Mouse (Mus musculus) cerebellum, adult 18-20 months (tissue): ENCODE measurements at regions not wholly inside any gene's neighbourhood (a gene's known extent, or its start where the extent isn't known, plus 50 kb on each side); places are given as distances from the start of the nearest gene placed in this dataset.
A peak's percentile ranks its signal among the peaks of the same experiment; 100 is the strongest.
"Not testable (repeated sequence)": the region's sequence is repeated elsewhere in the genome, so short reads cannot be mapped to it uniquely, and the experiment has no call there.

Experiments used
- DNase-seq, 2 experiments: peaks; one replicate each; pipeline ENCODE4 v3.0.0; 2021

DNA sequence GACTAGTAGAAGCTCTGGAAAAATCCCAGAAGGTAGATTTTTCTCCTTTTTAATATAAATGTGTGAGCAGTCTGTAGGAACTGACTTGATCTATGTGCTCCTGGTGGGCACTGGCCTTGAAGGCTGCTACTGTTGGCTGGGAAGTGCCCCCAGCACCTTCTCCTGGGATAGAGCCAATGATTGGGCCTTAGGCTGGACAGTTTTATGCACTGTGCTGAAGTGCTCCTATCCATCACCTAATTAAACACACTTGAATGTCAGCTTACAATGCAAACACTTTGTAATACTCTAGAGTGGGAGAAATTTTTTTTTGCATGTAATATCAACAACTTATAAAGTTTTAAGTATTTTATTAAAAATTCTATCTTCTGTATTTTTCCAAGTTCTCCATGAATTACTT lies 266.5 kb downstream of the Lyplal1 start:
- DNase-seq: no peak

DNA sequence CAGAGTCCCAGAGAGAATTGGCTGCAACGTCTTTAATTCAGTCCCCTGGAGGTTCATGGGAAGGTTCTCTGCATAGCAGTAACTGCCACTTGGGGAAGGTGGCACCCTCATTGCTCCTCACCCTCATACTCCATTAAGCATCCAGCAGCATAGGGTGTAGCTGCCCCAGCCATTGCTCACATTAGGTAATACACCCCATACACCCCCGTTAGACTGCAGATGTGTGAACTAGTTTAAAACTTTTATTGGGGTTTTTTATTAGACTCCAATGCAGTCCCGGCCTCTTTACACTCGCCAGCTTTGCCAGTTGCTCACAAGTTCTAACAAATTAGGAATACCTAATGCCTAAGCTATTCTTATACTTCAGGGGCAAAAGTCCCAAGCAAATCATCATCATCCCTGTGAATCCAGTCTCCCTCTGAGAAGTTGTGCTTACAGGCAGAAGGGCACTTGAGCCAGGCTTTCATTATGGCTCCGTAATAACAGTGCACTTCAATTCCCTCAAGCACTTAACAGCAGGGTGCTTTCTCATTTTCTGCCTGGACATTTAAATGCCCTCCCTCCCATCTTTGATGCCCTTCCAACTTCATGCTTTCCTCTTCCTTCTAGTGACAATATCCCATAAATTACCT lies 265.7 kb downstream of the Lyplal1 start:
- DNase-seq: no peak

DNA sequence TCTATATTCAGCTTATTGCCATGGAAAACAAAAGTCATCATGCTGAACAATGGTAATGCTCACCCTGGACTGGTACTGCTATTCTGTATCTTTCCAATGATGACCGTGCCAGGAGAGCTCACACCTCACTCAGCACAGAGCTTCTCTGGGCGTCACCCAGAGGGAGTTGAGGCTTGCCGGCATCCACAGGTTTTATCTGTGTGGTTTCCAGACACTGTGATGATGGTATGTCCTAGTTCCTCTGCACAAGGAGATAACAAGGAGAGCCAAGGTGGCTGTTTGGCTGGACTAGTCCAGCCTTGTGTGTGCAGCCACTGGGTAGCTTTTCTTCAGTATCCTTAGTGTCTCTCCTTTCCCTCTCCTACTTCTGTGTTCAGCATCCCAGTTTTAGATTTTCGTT lies 255.4 kb downstream of the Lyplal1 start:
- DNase-seq: no peak

DNA sequence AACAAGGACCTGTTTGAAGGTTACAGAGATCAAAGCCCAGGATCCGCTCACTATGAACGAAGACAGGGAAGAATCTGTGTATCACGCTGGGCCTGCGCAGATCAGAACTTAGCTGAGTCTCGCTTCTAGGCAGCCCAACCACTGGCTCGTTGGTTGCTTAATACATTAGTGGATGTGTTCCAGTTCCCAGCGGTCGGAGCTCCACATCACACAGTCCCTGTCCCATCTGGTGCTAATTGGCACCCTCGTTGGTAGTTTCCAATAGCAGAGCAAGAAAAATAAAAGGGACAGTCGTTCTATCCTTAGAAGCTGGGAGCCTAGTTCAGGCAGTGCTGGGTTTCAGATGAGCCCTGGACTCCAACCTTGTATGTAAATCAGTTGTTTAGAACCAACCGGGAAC lies 251.2 kb downstream of the Lyplal1 start:
- no peak for DNase-seq

DNA sequence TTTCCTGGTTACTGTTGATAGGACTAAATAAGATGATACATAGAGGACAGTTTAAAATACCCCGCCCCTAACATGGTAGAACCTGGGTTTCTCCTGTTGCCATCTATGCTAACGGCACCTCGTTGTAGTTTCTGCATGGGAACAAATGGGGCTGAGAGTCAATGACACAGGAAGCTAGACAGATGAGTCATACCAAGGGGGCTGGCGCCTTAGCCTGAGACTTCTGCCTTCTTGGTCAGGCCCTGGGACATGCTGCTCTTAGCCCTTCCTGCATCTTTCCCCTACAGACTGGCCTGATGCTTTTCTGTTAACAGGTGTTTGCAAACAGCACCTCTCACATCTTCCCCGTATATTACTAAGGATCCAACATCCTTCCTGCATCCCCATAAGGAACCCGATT lies 250.5 kb downstream of the Lyplal1 start:
- no peak for DNase-seq

DNA sequence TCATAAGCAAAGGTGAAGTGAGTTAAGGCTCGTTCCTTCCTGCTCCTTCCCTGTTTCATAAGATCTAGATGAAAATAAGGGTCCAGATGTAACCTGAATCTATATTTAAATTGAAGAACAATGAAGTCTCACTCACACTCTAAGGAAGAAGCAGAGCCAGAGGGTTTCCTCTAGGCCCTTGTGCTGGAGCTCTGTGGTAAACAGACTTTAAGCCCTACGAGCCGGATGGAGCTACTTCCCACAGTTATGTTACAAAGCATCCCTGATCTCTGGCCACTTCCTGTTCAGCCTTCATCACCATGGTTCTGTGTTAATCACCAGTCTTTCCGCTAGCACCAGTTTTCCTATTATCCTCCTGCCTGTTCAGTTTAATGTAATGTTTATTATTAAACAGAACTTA lies 250.1 kb downstream of the Lyplal1 start:
- no peak for DNase-seq

DNA sequence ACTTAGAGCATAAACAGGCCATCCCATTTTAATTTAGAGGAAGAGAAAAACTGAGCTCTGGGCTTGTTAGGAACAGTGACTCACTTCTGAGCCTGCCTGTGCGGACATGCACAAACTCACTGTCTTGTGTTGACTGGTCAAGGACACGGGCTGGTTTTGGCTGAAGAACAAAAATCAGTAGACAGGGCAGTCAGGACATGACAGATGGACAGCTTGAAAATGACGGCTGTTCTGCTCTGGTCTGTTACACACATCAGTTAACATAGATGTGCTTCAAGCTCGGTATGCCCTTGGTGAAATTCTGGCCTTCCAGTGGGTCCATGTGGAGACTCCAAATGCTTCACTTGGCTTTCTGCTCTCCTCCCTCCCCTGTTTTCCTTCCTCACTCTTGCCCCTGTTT lies 248.4 kb downstream of the Lyplal1 start:
- peak; percentile 3 to 18 for DNase-seq

DNA sequence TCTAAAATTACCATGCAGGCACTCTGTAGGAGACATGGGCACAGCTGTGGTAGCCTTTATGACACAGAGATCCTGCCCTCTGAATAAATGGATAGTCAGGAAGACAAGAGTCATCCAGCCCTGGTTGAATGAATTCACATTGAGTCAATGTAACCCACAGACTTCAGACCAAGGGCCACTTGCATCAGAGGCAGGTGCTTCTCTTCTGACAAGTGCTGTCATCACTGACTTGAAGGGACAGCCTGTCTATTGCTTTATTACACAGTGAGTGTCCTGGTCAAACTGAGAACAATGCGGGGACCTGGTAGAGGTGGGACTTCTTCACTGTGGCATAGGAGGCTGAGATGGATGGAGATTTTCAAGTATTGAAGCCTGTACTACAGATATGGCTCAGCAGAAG lies 230.1 kb downstream of the Lyplal1 start:
- DNase-seq: no peak

DNA sequence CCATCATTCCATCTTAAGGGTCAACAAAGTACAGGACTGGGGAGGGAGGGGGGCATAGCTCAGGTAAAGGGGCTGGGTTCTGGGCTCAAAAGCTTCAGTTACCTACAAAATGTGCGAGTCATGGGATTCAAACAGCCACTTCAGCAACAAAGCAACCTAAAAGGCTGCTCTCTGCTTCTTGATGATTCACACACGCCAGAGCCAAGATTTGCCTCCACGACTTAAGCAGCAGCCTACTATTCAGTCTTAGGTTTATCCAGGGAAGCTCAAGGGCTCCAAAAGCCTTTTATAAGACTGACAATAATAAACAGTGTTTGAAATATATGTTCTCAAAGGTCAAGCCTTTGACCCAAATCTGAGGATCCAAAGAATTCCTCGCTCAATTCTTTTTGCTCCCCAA lies 225.3 kb downstream of the Lyplal1 start:
- DNase-seq: no peak

DNA sequence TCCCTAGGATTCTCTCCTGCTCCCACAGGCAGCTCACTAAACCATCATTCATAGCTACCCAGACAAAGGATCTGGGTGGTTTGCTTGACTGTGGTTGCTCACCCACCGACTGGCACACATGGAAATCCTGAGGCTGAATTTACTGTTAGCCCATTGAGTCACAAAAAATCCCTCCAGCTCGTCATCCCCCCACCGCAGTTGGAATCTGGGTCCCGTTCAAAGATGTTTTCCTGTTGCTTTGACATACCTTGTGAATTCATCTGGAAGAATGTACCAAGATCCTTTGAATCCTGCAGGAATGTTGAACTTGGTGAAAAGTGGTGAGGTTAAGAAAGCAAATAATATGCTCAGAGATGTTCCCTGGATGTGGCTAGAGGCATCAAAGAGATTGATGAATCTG lies 223.7 kb downstream of the Lyplal1 start:
- DNase-seq: no peak

DNA sequence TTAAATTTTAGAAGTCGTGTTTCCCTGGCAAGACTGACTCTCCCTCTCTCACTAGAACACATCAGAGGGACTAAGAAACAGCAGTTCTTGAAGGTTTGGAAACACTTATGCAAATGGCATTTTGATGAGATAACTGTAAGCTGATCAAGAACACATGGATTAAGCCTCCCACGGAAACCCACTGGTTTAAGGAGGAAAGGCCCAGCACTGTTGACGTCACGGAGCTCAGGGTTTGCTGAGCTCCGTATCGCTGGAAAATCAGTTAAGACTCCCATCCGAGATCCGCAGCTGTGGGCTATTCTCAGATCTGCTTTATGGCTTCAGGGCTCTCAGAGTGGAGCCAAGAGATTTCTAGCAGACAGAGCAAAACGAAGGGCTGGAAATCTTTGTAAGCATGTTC lies 218.6 kb downstream of the Lyplal1 start:
- no peak for DNase-seq

DNA sequence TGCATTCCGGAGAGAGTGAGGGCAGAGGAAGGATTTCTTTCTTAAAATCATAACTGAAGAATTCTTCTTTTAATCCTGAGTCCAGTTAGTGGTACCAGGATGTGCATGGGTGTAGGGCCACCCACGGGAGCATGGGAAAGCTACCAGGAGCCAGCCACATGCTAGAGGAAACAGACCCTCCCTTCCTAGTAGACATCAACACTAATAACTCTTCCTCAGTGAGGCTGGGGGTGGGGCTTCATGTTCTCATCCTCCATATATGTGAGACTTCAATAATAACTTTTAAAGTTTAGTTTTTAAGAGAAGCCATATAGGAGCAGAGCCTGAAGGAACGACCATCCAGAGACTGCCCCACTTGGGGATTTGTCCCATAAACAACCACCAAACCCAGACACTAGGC lies 216.8 kb downstream of the Lyplal1 start:
- DNase-seq: no peak

DNA sequence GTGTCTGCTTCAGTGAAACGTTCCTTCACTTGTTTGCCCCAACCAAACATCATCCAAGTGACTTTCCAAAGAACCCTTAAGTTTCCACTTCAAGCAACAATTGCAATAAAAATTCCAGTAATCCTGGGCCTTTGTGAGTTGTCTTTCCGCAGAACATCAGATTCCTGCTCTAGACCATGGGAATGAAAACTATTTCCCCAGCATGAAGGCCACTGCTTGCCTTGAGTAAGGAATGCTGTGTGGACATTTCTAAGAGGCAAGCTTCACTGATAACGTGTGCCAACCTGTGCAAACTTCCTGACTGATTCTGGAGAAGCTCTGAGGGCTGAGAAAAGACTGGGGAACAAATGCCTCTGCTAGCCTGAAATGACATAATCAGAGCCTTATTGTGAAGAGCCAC lies 214.7 kb downstream of the Lyplal1 start:
- no peak for DNase-seq

DNA sequence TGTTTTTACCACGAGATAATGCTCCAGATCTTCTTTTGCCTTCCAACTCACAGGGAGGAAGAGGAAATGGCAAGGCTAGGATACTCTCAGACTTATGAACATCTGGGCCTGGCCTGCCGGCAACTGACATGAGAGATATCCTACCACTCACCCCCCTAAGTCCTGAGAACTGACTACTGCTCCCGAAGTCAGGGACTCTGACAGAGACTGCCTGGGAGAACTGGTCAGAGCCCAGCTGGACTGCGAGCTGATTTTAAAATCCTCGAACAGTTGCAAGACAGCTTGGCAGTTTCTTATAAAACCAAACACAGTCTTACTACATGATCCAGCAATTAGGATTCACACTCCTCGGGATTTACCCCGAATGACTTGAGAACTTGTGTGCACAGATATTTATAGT lies 211.4 kb downstream of the Lyplal1 start:
- no peak for DNase-seq

DNA sequence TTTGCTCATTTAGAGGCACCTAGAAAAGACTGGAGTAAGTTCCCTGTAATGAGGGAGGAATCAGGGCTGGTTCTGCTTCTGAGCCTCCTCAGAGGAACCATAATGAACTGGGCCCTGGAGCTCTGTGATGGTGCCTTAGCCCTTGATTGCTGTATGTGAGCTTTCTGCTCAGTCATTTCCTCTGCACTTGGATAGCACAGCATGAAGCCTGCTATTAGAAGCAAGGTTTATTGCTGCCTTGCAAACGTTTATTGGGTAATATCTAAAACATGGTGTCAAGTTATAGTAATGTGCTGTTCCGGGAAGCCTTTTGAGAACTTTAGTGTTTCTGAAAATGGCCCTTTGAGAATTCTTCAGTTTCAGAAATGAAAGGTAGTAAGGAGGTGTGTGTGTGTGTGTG lies 201.5 kb downstream of the Lyplal1 start:
- no peak for DNase-seq

DNA sequence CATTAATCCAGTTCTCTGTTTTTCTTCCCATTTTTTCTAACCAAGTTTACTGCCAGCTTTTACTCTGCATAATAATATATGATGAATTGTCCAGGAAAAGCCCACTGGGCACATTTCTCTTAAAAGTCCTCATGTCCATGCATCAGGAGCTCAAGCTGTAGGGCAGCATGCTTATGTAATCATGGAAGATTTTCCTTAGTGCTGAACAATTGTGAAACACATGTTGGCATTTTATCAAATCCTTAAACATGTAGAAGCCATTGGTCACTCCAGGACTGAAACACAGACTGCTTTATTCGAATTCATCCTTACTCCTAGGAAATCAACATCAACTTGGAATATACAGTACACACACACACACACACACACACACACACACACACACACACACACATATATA lies 198.4 kb downstream of the Lyplal1 start:
- DNase-seq: no peak

DNA sequence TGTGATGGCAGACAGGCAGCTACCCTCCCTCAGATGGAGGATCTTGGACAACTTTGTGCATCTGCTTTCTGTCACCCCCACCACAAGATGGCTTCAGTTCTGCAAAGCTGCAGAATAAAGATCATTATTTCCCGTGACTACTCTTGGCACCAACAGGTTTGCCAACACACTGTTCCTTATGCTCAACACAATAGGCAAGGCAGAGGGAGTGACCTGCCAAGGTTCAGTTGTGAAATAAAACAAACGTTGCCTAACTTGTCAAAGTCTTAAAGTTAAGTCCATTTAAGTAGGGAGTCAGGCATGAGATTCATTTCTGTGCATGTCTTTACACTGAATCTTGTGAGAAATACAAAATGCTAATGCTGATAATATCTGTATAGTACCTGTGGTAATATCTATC lies 193.4 kb downstream of the Lyplal1 start:
- DNase-seq: no peak

DNA sequence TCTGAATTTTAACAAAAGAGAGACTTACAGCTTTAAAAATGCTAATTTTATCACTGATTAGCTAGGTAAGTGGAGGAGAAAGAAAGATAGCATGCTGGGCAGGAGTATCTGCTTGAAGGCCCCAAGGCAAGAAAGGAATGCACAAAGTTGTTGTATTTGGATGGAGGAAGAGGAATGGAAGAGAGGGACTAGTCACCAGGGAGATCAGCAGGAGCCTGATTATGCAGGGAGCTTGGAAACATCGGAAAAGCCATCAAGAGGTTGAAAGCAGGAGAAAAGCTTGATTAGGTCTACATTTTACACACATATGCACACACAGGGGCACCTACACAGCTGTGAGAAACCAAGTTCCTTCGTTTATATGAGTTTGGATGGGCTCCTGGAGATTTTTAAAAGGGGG lies 188.1 kb downstream of the Lyplal1 start:
- no peak for DNase-seq

DNA sequence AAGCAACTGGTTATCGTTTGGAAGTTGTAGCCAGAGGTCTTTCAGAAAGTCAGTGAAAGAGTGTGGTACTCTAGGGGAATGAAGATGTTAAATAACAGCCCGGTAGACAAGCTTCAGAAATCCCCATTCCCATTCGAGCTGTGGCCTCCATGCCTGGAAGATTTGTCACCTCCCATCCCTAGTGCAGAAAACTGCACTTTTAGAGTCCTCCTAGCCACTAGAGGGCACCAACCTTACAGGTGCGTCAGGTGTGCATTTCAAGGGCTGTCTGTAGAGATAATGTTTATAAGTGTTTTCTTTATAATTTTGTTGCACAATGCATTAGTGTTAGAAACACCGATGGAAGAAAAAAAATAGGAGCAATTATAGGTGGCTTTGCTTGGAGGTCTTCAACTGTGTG lies 187.3 kb downstream of the Lyplal1 start:
- DNase-seq: no peak

DNA sequence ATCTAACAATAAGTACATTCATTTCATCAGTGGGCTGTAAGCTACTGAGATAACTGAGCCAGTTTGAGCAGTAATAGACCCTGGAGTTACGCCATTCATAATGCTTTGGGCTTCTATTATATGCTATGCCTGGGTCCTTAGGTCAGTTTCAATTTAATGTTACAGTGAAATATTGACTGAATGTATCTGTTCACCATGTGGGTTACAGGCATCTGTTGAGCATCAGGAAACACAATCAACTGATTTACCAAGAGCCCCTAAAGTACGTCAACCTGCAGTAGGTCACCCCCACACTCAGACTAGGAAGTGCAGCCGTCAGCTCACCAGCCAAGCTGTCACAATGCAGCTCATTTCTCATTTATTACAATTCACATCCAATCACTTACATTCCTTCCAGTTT lies 183.5 kb downstream of the Lyplal1 start:
- DNase-seq: no peak

DNA sequence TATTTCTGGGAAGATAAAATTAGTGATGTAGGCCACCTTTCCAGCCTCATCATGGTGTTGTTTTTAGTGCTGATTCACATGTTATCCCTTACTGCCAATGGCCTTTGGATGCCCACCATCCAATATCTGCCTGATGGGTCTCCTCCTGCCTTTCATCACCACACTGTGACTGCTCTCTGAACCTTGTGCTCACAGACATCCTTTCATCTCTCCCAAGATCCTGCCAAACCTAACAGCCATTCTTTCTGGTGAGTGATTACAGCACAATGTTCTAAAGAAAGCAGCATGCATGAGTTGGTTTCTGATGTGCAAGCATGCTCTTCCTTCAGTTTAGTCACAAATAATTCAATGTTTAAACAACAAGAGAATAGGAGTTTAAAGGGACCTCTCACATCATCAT lies 180.1 kb downstream of the Lyplal1 start:
- DNase-seq: no peak

DNA sequence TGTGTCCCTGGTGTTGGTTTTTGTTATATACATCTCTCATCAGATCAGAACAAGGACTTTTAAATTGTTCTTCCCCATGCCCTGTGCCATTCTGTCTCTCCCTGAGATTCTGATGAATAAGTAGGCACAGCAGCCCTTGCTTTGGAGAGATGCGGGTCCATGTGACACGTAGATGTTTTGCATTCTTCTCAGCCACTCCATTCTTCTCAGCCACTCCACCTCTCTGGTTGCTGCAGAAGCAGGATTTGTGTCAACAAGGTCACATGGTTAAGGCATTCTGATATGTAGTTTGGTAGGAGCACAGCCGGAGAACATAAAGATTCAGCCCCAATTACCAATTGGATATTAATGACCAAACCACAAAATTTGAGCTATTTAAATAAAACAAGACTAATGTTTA lies 177.2 kb downstream of the Lyplal1 start:
- no peak for DNase-seq

DNA sequence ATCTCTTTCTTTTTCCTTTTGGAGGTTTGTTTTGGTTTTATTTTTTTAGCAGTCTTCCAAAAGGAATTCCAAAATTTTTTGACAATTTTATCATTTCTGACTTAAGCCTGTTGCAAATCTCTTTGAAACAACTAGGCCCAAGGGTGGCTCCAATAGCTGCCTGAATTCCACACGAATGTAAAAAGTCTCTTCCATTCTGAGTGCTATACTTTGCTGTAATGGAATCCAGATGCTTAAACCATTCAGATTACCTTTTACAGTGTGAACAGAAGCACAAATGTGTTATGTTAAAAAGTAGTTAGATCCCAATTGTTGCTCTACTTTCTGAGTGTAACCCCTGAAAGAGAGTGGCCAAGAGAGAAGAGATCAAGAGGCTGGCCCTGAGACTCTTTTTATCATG lies 176.6 kb downstream of the Lyplal1 start:
- DNase-seq: no peak

DNA sequence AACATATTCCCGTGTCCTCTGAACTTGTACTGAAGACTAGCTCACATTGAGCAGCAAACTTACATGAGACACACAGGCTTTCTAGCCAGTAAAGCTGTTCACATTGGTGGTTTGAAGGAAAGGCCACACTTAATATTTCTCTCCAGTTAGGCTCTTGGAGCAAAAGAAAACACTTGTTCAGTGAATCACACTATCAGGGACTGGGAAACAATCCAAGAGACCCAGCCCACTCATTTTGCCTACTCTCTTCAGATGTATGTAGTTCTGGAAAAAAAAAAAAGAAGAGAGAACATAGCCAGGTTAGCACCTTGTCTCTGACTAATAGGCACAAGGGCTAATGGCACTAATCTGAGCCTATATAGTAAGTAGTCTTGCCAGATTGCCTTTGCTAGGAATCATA lies 165.9 kb downstream of the Lyplal1 start:
- no peak for DNase-seq

DNA sequence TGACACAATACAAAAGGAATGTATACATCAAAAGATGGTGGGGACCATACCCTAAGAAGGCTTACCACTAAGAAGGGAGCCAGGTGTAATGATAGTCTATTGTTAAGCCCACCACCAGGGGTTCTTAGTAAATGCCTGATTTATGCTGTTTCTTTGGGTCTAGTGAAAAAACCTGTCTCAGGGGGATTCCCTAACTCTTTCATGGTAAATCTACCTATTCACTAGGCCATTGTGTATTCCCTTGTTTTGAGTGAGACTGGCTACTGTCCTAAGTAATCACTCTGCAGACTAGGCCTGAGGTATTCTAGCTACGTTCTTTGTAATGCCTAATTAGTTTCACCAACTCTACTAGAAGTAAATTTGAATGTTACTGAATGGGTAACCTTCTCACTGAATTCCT lies 161.3 kb downstream of the Lyplal1 start:
- DNase-seq: not testable (repeated sequence)

DNA sequence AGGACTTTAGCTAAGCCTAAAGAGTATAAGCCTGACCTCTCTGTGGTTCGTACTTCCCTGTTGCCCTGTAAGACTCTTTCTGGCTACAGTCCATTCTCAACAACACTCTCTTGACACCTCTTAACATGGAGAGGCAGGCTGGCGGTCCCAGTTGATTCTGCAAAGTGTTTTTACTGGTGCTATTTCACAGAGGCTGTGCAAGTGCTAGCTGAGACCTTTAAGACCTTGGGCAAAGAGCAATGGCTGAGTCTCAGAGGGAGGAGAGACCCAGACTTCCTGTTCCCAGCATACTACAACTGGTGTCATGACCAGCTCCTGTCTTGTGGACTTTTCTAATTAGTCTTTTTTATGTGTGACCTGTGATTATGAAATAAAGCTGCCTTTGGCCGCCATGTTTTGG lies 159.6 kb downstream of the Lyplal1 start:
- DNase-seq: no peak
